ENCODE assay signal across 13 mouse cellular contexts in the genomic region with DNA sequence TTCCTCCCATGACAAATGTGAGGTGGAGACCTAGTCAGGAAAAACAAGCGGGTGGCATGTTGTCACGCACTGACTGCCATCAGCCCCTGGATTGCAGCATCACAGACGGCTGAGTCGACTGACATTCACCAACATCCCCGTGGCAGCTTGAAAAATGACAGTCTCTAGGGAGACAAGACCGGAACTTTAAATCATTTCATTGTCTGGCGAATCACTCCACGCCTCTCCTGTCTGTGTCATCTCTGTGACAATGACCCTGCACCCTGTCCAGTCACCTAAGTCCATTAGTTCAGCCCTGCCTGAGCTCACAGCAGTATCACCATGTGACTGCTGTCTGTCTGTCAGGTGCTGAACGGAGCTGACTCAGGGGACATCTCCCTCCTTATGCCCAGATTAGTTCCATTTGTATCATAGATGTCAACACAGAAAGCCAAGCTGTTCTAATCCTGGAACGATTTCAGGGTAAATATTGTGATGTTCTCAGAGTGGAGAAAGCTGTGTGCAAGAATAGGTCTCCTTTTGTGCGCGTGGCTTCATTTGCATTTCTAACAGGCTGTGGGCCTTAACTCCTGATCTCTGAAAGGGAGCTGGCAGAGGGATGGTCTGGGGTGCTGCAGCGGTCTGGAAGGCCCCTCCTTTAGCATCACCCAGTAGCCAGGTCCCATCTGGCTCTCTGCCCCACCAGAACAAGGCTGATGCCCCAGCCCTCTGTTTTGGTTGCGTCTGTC. TPM values are rescaled to one million over a fixed set of nuclear protein-coding genes. Genes with fewer than 3 reads are reported as not detected.
DNase-seq lines count a peak whose midpoint lies in the region; ATAC-seq and TF ChIP-seq lines count a peak whose summit lies in the region.
"Had no signal": no experiment of that assay in that cellular context is flagged by ENCODE, and none has a peak within 500 bp of the region (broad histone marks: within the 10 kb centered on the region; RNA-seq: fewer than 3 reads in every experiment).

No protein-coding gene starts in this region.

- H3K27me3 ChIP-seq in forebrain, embryonic 12.5 days: peaks cover 36% of the 10 kb centered on the region
- H3K27me3 ChIP-seq in forebrain, embryonic 11.5 days (ENCODE audit: control insufficient read depth, insufficient read depth, low read length): no peaks in the 10 kb centered on the region; the same call in 1 of the 2 replicates
- no peaks in the 10 kb centered on the region for H3K27me3 ChIP-seq in forebrain, postnatal 0 days (ENCODE audit: insufficient read depth, low read length)
- H3K27me3 ChIP-seq in midbrain, embryonic 12.5 days: no peaks in the 10 kb centered on the region
- H3K27me3 ChIP-seq: Patski had no signal

- ATAC-seq in forebrain, embryonic 12.5 days (ENCODE audit: low FRiP score): no peak
- no peak for ATAC-seq in forebrain, embryonic 11.5 days (replicated peaks; ENCODE audit: low FRiP score)
- peak; percentile 50 for ATAC-seq in forebrain, postnatal 0 days
- peak; percentile 64; the same call in 1 of the 2 replicates for ATAC-seq in midbrain, embryonic 12.5 days (ENCODE audit: low FRiP score, low read depth)
- ATAC-seq in activated CD4-positive, CD25-positive, alpha-beta regulatory T cell, adult 4 months: no peak
- ATAC-seq: Patski had no signal

- no peak overlapping the region for H3K9ac ChIP-seq in forebrain, embryonic 12.5 days
- no peak overlapping the region for H3K9ac ChIP-seq in forebrain, embryonic 11.5 days (ENCODE audit: low read length)
- no peak overlapping the region for H3K9ac ChIP-seq in forebrain, postnatal 0 days
- no peak overlapping the region; the same call in 1 of the 2 replicates for H3K9ac ChIP-seq in midbrain, embryonic 12.5 days (replicated peaks)

- H3K4me3 ChIP-seq in forebrain, embryonic 12.5 days (replicated peaks): no peak overlapping the region
- H3K4me3 ChIP-seq in forebrain, embryonic 11.5 days (ENCODE audit: low read depth, low read length): no peak overlapping the region
- no peak overlapping the region for H3K4me3 ChIP-seq in forebrain, postnatal 0 days (ENCODE audit: low read depth, low read length)
- no peak overlapping the region for H3K4me3 ChIP-seq in midbrain, embryonic 12.5 days

- WGBS in forebrain, embryonic 12.5 days: 55% methylated on average over 14 of the region's 14 CpGs
- 68% methylated on average over 14 of the region's 14 CpGs for WGBS in forebrain, embryonic 11.5 days
- WGBS in forebrain, postnatal 0 days: 20% methylated on average over 14 of the region's 14 CpGs
- 38% methylated on average over 14 of the region's 14 CpGs for WGBS in midbrain, embryonic 12.5 days

- H3K27ac ChIP-seq in forebrain, embryonic 12.5 days: peak overlapping the region; percentile 50
- no peak overlapping the region for H3K27ac ChIP-seq in forebrain, embryonic 11.5 days (ENCODE audit: low read depth, low read length)
- peak overlapping the region; percentile 77 for H3K27ac ChIP-seq in forebrain, postnatal 0 days (ENCODE audit: low read depth, low read length)
- peak overlapping the region; percentile 74 for H3K27ac ChIP-seq in midbrain, embryonic 12.5 days (replicated peaks)

- H3K36me3 ChIP-seq in forebrain, embryonic 12.5 days (replicated peaks): no peaks in the 10 kb centered on the region
- H3K36me3 ChIP-seq in forebrain, embryonic 11.5 days (ENCODE audit: control insufficient read depth, insufficient read depth, low read length): no peaks in the 10 kb centered on the region
- no peaks in the 10 kb centered on the region for H3K36me3 ChIP-seq in forebrain, postnatal 0 days (ENCODE audit: insufficient read depth)
- H3K36me3 ChIP-seq in midbrain, embryonic 12.5 days: no peaks in the 10 kb centered on the region

- DNase-seq in forebrain, embryonic 11.5 days (ENCODE audit: low spot score): no peak
- DNase-seq in MN1 (ENCODE audit: low spot score): peak; percentile 62
- DNase-seq in forebrain, postnatal 0 days: peak; percentile 69
- DNase-seq in cerebellum, postnatal 4 days (ENCODE audit: low spot score in 2 of 2): no peak
- DNase-seq in ovary, postnatal 10 days (ENCODE audit: low spot score): no peak
- DNase-seq: gastrocnemius, postnatal 36 days; kidney, adult 8-10 months; liver; lung, postnatal 10 days had no signal

- no peaks in the 10 kb centered on the region for H3K9me3 ChIP-seq in forebrain, embryonic 12.5 days
- H3K9me3 ChIP-seq in forebrain, embryonic 11.5 days (ENCODE audit: control insufficient read depth, low read length): no peaks in the 10 kb centered on the region
- H3K9me3 ChIP-seq in forebrain, postnatal 0 days (ENCODE audit: low read length): no peaks in the 10 kb centered on the region
- H3K9me3 ChIP-seq in midbrain, embryonic 12.5 days: no peaks in the 10 kb centered on the region

- H3K4me1 ChIP-seq in forebrain, embryonic 12.5 days: peaks cover 34% of the 10 kb centered on the region
- H3K4me1 ChIP-seq in forebrain, embryonic 11.5 days (replicated peaks; ENCODE audit: control insufficient read depth, insufficient read depth, low read length): peaks cover 7% of the 10 kb centered on the region
- H3K4me1 ChIP-seq in forebrain, postnatal 0 days (ENCODE audit: insufficient read depth): peaks cover 24% of the 10 kb centered on the region
- peaks cover 24% of the 10 kb centered on the region for H3K4me1 ChIP-seq in midbrain, embryonic 12.5 days

- no peak overlapping the region for H3K4me2 ChIP-seq in forebrain, embryonic 12.5 days
- no peak overlapping the region for H3K4me2 ChIP-seq in forebrain, embryonic 11.5 days (ENCODE audit: low read depth, low read length, severe bottlenecking)
- H3K4me2 ChIP-seq in forebrain, postnatal 0 days (ENCODE audit: low read depth): no peak overlapping the region
- H3K4me2 ChIP-seq in midbrain, embryonic 12.5 days (replicated peaks): no peak overlapping the region

- no peak for TF ChIP-seq CTCF in forebrain, postnatal 0 days (IDR thresholded peaks at IDR 0.05; ENCODE audit: low read depth)

RNA-seq across cellular contexts. Expression of a gene that starts 52.0 kb away (rescaled TPM):
- polyA plus RNA-seq in forebrain, embryonic 12.5 days (2016; fragmentation: Nextera tagmentation; extraction: Ambion mirVana): 67.2 and 67.6 TPM in 2 replicates
- polyA plus RNA-seq in forebrain, embryonic 11.5 days (2014; fragmentation: Nextera tagmentation; extraction: Ambion mirVana): 36.8 and 40.6 TPM in 2 replicates
- 81.3 and 82.9 TPM in 2 replicates for total RNA-seq in forebrain, postnatal 0 days (2014; rRNA removed)
- polyA plus RNA-seq in forebrain, postnatal 0 days (2015; fragmentation: Nextera tagmentation; extraction: Ambion mirVana): 62.1 and 65.1 TPM in 2 replicates
- polyA plus RNA-seq in midbrain, embryonic 12.5 days (2016; fragmentation: Nextera tagmentation; extraction: Ambion mirVana): 63.7 and 68.9 TPM in 2 replicates
- 10 to 100 TPM; 13.9 to 22.7 TPM for polyA plus RNA-seq in activated CD4-positive, CD25-positive, alpha-beta regulatory T cell, adult 4 months (2017; shearing (Covaris generic))

Comparison
In these comparisons a context has a peak if more than half of its experiments do, and no peak if none do; other contexts are left out.
1. ATAC-seq: peak in forebrain, postnatal 0 days (single experiment) and midbrain, embryonic 12.5 days (single experiment); none in forebrain, embryonic 12.5 days (single experiment), forebrain, embryonic 11.5 days (single experiment) and activated CD4-positive, CD25-positive, alpha-beta regulatory T cell, adult 4 months (single experiment).
2. DNase-seq: peak in MN1 (single experiment) and forebrain, postnatal 0 days (single experiment); none in forebrain, embryonic 11.5 days (single experiment), cerebellum, postnatal 4 days (0 of 2) and ovary, postnatal 10 days (single experiment).